Mouse (Mus musculus): ENCODE measurements at regions not wholly inside any gene's neighbourhood (a gene's known extent, or its start where the extent isn't known, plus 50 kb on each side); places are given as distances from the start of the nearest gene placed in this dataset.

DNA sequence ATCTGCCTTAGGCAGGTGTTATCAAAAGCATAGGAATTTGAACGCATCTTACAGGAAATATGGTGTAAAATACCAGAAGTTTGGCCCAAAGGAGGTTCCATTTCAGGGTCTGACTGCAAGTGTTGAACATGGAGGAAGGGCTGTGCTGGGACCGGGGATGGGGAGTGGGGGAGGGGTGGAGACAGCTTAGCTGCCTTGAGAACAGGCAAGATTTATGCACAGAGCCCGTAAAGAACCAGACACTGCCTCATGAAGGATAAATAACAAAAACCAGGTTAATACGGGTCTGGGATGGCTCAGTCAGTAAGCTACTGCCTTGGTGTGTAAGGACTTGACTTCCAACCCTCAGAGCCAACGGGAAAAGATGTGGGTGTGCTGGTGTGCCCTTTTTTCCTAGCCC lies 91.1 kb downstream of the 3110018I06Rik start:
- TF ChIP-seq CTCF (IDR thresholded peaks at IDR 0.05; ENCODE audit: extremely low read depth, insufficient read depth, low read length) (no peak), POLR2A (IDR thresholded peaks at IDR 0.05; ENCODE audit: extremely low read depth, insufficient read depth, low read length) (no peak)

Measured in cortical plate, adult 2 months (tissue).